Mouse (Mus musculus): ENCODE measurements at regions not wholly inside any gene's neighbourhood (a gene's known extent, or its start where the extent isn't known, plus 50 kb on each side); places are given as distances from the start of the nearest gene placed in this dataset.

DNA sequence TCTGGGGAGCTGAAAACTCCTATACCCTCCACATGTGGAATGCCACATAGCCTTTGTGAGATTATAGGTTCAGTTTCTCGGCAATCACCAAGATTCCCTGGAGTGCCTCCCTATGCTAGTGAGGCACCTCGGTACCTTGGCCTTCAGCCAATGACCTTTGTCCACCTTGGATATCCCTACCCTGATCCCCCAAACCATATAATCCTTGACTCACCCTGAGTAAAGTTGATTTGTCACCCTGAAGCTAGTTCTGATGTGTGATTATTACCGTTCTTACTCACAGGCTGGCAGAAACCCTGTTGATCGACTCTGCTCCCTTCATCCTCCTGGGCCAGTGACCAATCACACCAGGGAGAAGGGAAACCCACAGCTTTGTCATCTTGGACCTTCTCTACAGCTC is 152.5 kb downstream of the Ptpru start:
- Histone ChIP-seq H3K4me2 (ENCODE audit: insufficient read depth, low read depth, poor library complexity, severe bottlenecking) (no peak overlapping the region), H3K36me3 (replicated peaks in 1 of 2; ENCODE audit: control insufficient read depth in 1 of 2, insufficient read depth in 1 of 2, low read length in 1 of 2) (no peaks in the 10 kb centered on the region), H3K9me3 (replicated peaks; ENCODE audit: low read length) (peaks cover 16% of the 10 kb centered on the region), H3K27ac (ENCODE audit: insufficient read depth, low read depth) (no peak overlapping the region), H3K4me3 (replicated peaks in 1 of 3; ENCODE audit: low read depth in 2 of 3, low read length in 2 of 3, poor library complexity in 1 of 3) (no peak overlapping the region), H3K9ac (ENCODE audit: insufficient read depth, low read depth) (no peak overlapping the region), H3K4me1 (ENCODE audit: control insufficient read depth in 1 of 2, insufficient read depth in 2 of 2) (peaks cover 0 to 4% of the 10 kb centered on the region in 2 experiments; a peak in 1 of 4 replicates), H3K27me3 (replicated peaks) (peaks cover 85% of the 10 kb centered on the region), H3K79me2 (replicated peaks; ENCODE audit: control insufficient read depth, extremely low read depth, insufficient read depth, poor library complexity, severe bottlenecking) (no peaks in the 10 kb centered on the region)
- in situ Hi-C loops (cut with MboI; ENCODE audit: low pct_ligation_motif_present, low pct_unique_long_range_greater_than_20kb, low sequenced_read_pairs) (no loop called here), dilution Hi-C loops (cut with MboI; ENCODE audit: extremely low pct_ligation_motif_present, extremely low pct_unique_long_range_greater_than_20kb, low sequenced_read_pairs) (no loop called here)
- no peak for DNase-seq (ENCODE audit: extremely low read depth)
- TF ChIP-seq ZMIZ1 (IDR thresholded peaks at IDR 0.05; ENCODE audit: low read depth, low read length) (no peak), TCF12 (IDR thresholded peaks at IDR 0.05; ENCODE audit: low read depth, low read length) (no peak), RAD21 (IDR thresholded peaks at IDR 0.05; ENCODE audit: low read depth, low read length) (no peak), SIN3A (IDR thresholded peaks at IDR 0.05; ENCODE audit: low read length) (no peak), JUND (conservative IDR thresholded peaks at IDR 0.05; ENCODE audit: low read depth, low read length) (no peak), PAX5 (IDR thresholded peaks at IDR 0.05; ENCODE audit: low read length) (no peak), E2F4 (IDR thresholded peaks at IDR 0.05; ENCODE audit: insufficient replicate concordance, low read depth, low read length) (no peak), MEF2A (IDR thresholded peaks at IDR 0.05; ENCODE audit: borderline replicate concordance, low read depth, low read length) (no peak), TBP (conservative IDR thresholded peaks at IDR 0.05; ENCODE audit: low read depth, low read length) (no peak), MXI1 (IDR thresholded peaks at IDR 0.05; ENCODE audit: low read depth, low read length) (no peak), ETS1 (conservative IDR thresholded peaks at IDR 0.05; ENCODE audit: low read depth, low read length) (no peak)

DNA sequence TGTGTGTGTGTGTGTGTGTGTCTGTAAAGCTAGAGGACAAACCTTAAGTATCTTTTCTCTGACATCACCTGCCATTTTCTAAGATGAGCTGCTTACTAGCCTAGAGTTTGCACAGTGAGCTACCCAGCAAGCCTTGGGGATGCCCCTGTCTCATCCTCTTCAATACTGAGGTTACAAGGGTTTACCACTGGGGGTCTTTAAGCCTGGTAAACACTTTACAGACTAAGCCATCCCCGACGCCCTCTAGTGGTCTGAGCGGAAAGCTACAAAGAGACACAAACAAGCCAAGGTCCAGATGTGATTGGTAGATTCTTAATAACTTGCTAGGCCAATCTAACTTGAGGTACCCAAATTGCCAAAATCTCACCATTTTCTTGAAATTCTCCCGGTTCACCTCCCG is 143.9 kb downstream of the Ptpru start:
- Histone ChIP-seq H3K27ac (ENCODE audit: insufficient read depth, low read depth) (no peak overlapping the region), H3K27me3 (replicated peaks) (peaks cover 79% of the 10 kb centered on the region), H3K4me3 (replicated peaks in 1 of 3; ENCODE audit: low read depth in 2 of 3, low read length in 2 of 3, poor library complexity in 1 of 3) (no peak overlapping the region), H3K4me1 (ENCODE audit: control insufficient read depth in 1 of 2, insufficient read depth in 2 of 2) (peaks cover 0 to 4% of the 10 kb centered on the region in 2 experiments; a peak in 1 of 4 replicates), H3K4me2 (ENCODE audit: insufficient read depth, low read depth, poor library complexity, severe bottlenecking) (no peak overlapping the region), H3K9ac (ENCODE audit: insufficient read depth, low read depth) (no peak overlapping the region), H3K9me3 (replicated peaks; ENCODE audit: low read length) (no peaks in the 10 kb centered on the region), H3K79me2 (replicated peaks; ENCODE audit: control insufficient read depth, extremely low read depth, insufficient read depth, poor library complexity, severe bottlenecking) (no peaks in the 10 kb centered on the region), H3K36me3 (replicated peaks in 1 of 2; ENCODE audit: control insufficient read depth in 1 of 2, insufficient read depth in 1 of 2, low read length in 1 of 2) (no peaks in the 10 kb centered on the region)
- no peak for TF ChIP-seq MAFK (IDR thresholded peaks at IDR 0.05; ENCODE audit: insufficient replicate concordance, low read length)
- TF ChIP-seq RAD21 (IDR thresholded peaks at IDR 0.05; ENCODE audit: low read depth, low read length): peak; percentile 44
- TF ChIP-seq HCFC1 (IDR thresholded peaks at IDR 0.05; ENCODE audit: low read depth, low read length): no peak
- TF ChIP-seq POLR2A (IDR thresholded peaks at IDR 0.05; ENCODE audit: low read depth, low read length): no peak
- TF ChIP-seq PAX5 (IDR thresholded peaks at IDR 0.05; ENCODE audit: low read length): no peak
- no peak for TF ChIP-seq MXI1 (IDR thresholded peaks at IDR 0.05; ENCODE audit: low read depth, low read length)
- TF ChIP-seq SMC3 (IDR thresholded peaks at IDR 0.05; ENCODE audit: low read depth, low read length): peak; percentile 58
- no peak for TF ChIP-seq UBTF (IDR thresholded peaks at IDR 0.05; ENCODE audit: low read depth, low read length)
- TF ChIP-seq CTCF (conservative IDR thresholded peaks at IDR 0.05 in 1 of 2, IDR thresholded peaks at IDR 0.05 in 1 of 2; ENCODE audit: low read depth in 2 of 2, low read length in 2 of 2): peak; percentile 72 to 89
- TF ChIP-seq USF1 (IDR thresholded peaks at IDR 0.05; ENCODE audit: low read depth, low read length): no peak
- TF ChIP-seq ZMIZ1 (IDR thresholded peaks at IDR 0.05; ENCODE audit: low read depth, low read length): no peak
- no peak for TF ChIP-seq E2F4 (IDR thresholded peaks at IDR 0.05; ENCODE audit: insufficient replicate concordance, low read depth, low read length)
- peak; percentile 45 for DNase-seq (ENCODE audit: extremely low read depth)
- in situ Hi-C loops (cut with MboI; ENCODE audit: low pct_ligation_motif_present, low pct_unique_long_range_greater_than_20kb, low sequenced_read_pairs): no loop called here
- dilution Hi-C loops (cut with MboI; ENCODE audit: extremely low pct_ligation_motif_present, extremely low pct_unique_long_range_greater_than_20kb, low sequenced_read_pairs): no loop called here

All from CH12.LX (cell line).